Mouse (Mus musculus): Measurements from ENCODE around the gene Rbm38. TPM values are rescaled to one million over a fixed set of nuclear protein-coding genes. Genes with fewer than 3 reads are reported as not detected.

Gene Rbm38
- total and polyA plus RNA-seq, 2 experiments from 2014 or later: 7.3 to 8.4 TPM

- peaks cover 4% of the 10 kb centered on the region; the same call in 1 of the 2 replicates for H3K4me1 ChIP-seq (ENCODE audit: insufficient read depth, low read length)
- no peak overlapping the region for H3K27ac ChIP-seq (ENCODE audit: low read depth, low read length)
- ATAC-seq (ENCODE audit: low FRiP score): no peak
- no peaks in the 10 kb centered on the region for H3K36me3 ChIP-seq (ENCODE audit: insufficient read depth, low read length)
- no peak for DNase-seq (ENCODE audit: low spot score)
- H3K9me3 ChIP-seq (ENCODE audit: low read length): no peaks in the 10 kb centered on the region
- H3K4me3 ChIP-seq (ENCODE audit: low read depth, low read length): no peak overlapping the region
- no peak overlapping the region for H3K4me2 ChIP-seq (ENCODE audit: low read depth, low read length, poor library complexity, severe bottlenecking)
- TF ChIP-seq CTCF (IDR thresholded peaks at IDR 0.05): no peak
- H3K27me3 ChIP-seq (ENCODE audit: insufficient read depth, low read length): no peaks in the 10 kb centered on the region
- WGBS: 83% methylated on average over 10 of the region's 10 CpGs
- no peak overlapping the region for H3K9ac ChIP-seq (replicated peaks; ENCODE audit: low read length, poor library complexity, severe bottlenecking)
These were observed 36.1 kb downstream of the Rbm38 start for GRCm38 (mm10) chr2:173056303-173056881.

DNA sequence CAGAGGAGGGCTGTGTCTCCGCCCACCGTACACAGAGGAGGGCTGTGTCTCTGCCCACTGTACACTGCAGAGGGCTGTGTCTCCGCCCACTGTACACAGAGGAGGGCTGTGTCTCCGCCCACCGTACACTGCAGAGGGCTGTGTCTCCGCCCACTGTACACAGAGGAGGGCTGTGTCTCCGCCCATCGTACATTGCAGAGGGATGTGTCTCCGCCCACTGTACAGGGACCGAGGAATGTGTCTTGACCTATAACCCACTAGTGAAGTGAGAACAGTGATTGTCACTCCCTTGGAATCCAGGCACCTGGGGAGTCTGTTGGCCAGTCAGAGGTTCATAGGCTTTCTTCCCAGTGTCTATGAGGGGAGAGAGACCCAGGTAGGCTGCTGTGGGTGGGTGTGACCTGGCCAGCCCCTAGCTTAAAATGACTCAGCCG, 36.6 kb downstream of the Rbm38 start:
- no peak for ATAC-seq (ENCODE audit: low FRiP score)
- no peak overlapping the region for H3K4me3 ChIP-seq (ENCODE audit: low read depth, low read length)
- peaks cover 4% of the 10 kb centered on the region; the same call in 1 of the 2 replicates for H3K4me1 ChIP-seq (ENCODE audit: insufficient read depth, low read length)
- no peak overlapping the region for H3K4me2 ChIP-seq (ENCODE audit: low read depth, low read length, poor library complexity, severe bottlenecking)
- DNase-seq (ENCODE audit: low spot score): no peak
- H3K27me3 ChIP-seq (ENCODE audit: insufficient read depth, low read length): no peaks in the 10 kb centered on the region
- H3K9ac ChIP-seq (replicated peaks; ENCODE audit: low read length, poor library complexity, severe bottlenecking): no peak overlapping the region
- no peaks in the 10 kb centered on the region for H3K9me3 ChIP-seq (ENCODE audit: low read length)
- H3K36me3 ChIP-seq (ENCODE audit: insufficient read depth, low read length): no peaks in the 10 kb centered on the region
- no peak overlapping the region for H3K27ac ChIP-seq (ENCODE audit: low read depth, low read length)
- no peak for TF ChIP-seq CTCF (IDR thresholded peaks at IDR 0.05)
- WGBS: 85% methylated on average over 11 of the region's 11 CpGs

- no peak for DNase-seq (ENCODE audit: low spot score)
- no peak for TF ChIP-seq CTCF (IDR thresholded peaks at IDR 0.05)
- H3K4me3 ChIP-seq (ENCODE audit: low read depth, low read length): no peak overlapping the region
These were observed 37.3 kb downstream of the Rbm38 start for GRCm38 (mm10) chr2:173057623-173058022.

DNA sequence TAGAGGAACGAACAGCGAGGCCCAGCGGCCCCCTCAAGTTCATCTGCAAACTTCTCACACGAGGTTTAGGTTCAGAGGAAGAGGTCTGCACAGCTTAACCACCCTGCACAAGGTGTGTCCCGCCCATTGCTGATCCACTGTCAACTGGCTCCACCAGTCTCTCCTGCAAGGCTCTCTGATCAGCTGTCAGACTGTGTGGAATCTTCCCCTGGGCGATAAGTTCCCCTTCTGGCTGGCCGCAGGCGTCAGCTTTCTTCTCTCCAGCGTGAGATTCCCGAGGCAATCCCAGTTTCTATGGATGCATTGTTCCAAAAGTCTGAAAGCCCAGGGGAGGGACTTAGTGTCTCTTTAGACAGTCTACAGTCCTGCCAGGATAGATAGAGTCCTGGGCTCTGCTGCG, 38.0 kb downstream of the Rbm38 start:
- no peaks in the 10 kb centered on the region for H3K27me3 ChIP-seq (ENCODE audit: insufficient read depth, low read length)
- H3K4me3 ChIP-seq (ENCODE audit: low read depth, low read length): no peak overlapping the region
- no peak overlapping the region for H3K9ac ChIP-seq (replicated peaks; ENCODE audit: low read length, poor library complexity, severe bottlenecking)
- no peak for TF ChIP-seq CTCF (IDR thresholded peaks at IDR 0.05)
- H3K27ac ChIP-seq (ENCODE audit: low read depth, low read length): no peak overlapping the region
- no peaks in the 10 kb centered on the region for H3K36me3 ChIP-seq (ENCODE audit: insufficient read depth, low read length)
- peaks cover 4% of the 10 kb centered on the region; the same call in 1 of the 2 replicates for H3K4me1 ChIP-seq (ENCODE audit: insufficient read depth, low read length)
- 33% methylated on average over 11 of the region's 11 CpGs for WGBS
- H3K9me3 ChIP-seq (ENCODE audit: low read length): no peaks in the 10 kb centered on the region
- H3K4me2 ChIP-seq (ENCODE audit: low read depth, low read length, poor library complexity, severe bottlenecking): no peak overlapping the region
- ATAC-seq (ENCODE audit: low FRiP score): no peak
- no peak for DNase-seq (ENCODE audit: low spot score)

More at GRCm38 (mm10) chr2:173057623-173058022, 37.3 kb downstream of the Rbm38 start:
- H3K27ac ChIP-seq (ENCODE audit: low read depth, low read length): no peak overlapping the region
- H3K4me2 ChIP-seq (ENCODE audit: low read depth, low read length, poor library complexity, severe bottlenecking): no peak overlapping the region
- no peak overlapping the region for H3K9ac ChIP-seq (replicated peaks; ENCODE audit: low read length, poor library complexity, severe bottlenecking)
- H3K36me3 ChIP-seq (ENCODE audit: insufficient read depth, low read length): no peaks in the 10 kb centered on the region
- no peak for ATAC-seq (ENCODE audit: low FRiP score)
- H3K4me1 ChIP-seq (ENCODE audit: insufficient read depth, low read length): peaks cover 4% of the 10 kb centered on the region; the same call in 1 of the 2 replicates
- H3K27me3 ChIP-seq (ENCODE audit: insufficient read depth, low read length): no peaks in the 10 kb centered on the region
- no peaks in the 10 kb centered on the region for H3K9me3 ChIP-seq (ENCODE audit: low read length)
- WGBS: 70% methylated on average over 10 of the region's 10 CpGs

GRCm38 (mm10) chr2:173060450-173060849, 40.2 kb downstream of the Rbm38 start:
- no peak for TF ChIP-seq CTCF (IDR thresholded peaks at IDR 0.05)
- no peak overlapping the region for H3K4me2 ChIP-seq (ENCODE audit: low read depth, low read length, poor library complexity, severe bottlenecking)
- H3K27me3 ChIP-seq (ENCODE audit: insufficient read depth, low read length): no peaks in the 10 kb centered on the region
- no peaks in the 10 kb centered on the region for H3K9me3 ChIP-seq (ENCODE audit: low read length)
- H3K9ac ChIP-seq (replicated peaks; ENCODE audit: low read length, poor library complexity, severe bottlenecking): no peak overlapping the region
- WGBS: 94% methylated on average over 9 of the region's 9 CpGs
- no peak overlapping the region for H3K4me3 ChIP-seq (ENCODE audit: low read depth, low read length)
- ATAC-seq (ENCODE audit: low FRiP score): no peak
- H3K36me3 ChIP-seq (ENCODE audit: insufficient read depth, low read length): no peaks in the 10 kb centered on the region
- peaks cover 4% of the 10 kb centered on the region; the same call in 1 of the 2 replicates for H3K4me1 ChIP-seq (ENCODE audit: insufficient read depth, low read length)
- H3K27ac ChIP-seq (ENCODE audit: low read depth, low read length): no peak overlapping the region
- no peak for DNase-seq (ENCODE audit: low spot score)

DNA sequence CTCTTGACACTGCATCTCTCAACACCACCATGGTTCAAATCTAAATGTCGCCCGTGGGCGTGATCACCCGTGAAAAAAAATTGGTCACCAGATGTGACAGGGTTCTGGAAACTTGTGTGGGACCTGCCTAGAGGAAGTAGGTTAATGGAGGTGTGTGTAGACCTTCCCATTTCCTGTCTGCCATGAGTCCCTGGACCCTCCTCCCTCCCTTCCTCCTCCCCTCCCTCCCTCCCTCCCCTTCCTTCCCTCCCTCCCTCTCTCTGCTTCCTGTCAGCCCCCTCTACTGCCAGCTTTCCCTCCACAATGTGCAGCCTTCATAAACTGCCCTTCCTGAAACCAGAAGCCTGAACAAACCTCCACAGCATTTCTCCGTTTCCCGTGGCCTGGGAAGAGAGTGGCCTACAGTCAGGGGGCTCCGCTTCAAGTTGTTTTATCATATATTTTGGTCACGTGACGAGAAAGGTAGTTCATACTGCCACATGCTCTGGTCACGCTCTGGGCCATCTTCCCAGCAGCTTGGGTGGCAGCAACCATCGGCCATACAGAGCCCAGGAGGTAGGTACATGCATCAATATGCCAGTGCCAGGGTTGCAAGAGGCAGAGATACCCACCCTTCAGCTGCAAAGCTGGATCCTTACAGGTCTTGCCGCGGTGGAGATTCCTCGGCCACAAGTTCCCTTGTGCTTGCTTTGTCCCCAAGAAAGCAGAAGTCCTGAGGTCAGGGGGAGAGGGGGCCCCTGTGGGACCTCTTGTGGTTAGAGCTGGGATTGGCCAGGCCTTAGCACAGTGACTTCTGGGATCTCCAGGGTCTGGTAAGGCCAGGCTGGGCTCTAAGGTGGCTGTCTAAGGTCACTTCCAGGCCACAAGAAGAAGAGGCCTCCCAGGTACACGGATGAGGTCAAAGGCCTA, 41.4 kb downstream of the Rbm38 start:
- no peak overlapping the region for H3K4me2 ChIP-seq (ENCODE audit: low read depth, low read length, poor library complexity, severe bottlenecking)
- ATAC-seq (ENCODE audit: low FRiP score): no peak
- H3K4me1 ChIP-seq (ENCODE audit: insufficient read depth, low read length): peaks cover 4% of the 10 kb centered on the region; the same call in 1 of the 2 replicates
- H3K4me3 ChIP-seq (ENCODE audit: low read depth, low read length): no peak overlapping the region
- TF ChIP-seq CTCF (IDR thresholded peaks at IDR 0.05): no peak
- H3K27ac ChIP-seq (ENCODE audit: low read depth, low read length): no peak overlapping the region
- DNase-seq (ENCODE audit: low spot score): no peak
- no peak overlapping the region for H3K9ac ChIP-seq (replicated peaks; ENCODE audit: low read length, poor library complexity, severe bottlenecking)
- WGBS: 75% methylated on average over 15 of the region's 15 CpGs
- H3K9me3 ChIP-seq (ENCODE audit: low read length): no peaks in the 10 kb centered on the region
- H3K27me3 ChIP-seq (ENCODE audit: insufficient read depth, low read length): no peaks in the 10 kb centered on the region
- H3K36me3 ChIP-seq (ENCODE audit: insufficient read depth, low read length): no peaks in the 10 kb centered on the region
